19 mouse cellular contexts compared by ENCODE assay signal in genomic region chr14:48761002-48761648, GRCm38 (mm10).
A peak's percentile ranks its signal among the peaks of the same experiment; 100 is the strongest.
DNase-seq lines count a peak whose midpoint lies in the region; ATAC-seq lines count a peak whose summit lies in the region.
"Had no signal": no experiment of that assay in that cellular context is flagged by ENCODE, and none has a peak within 500 bp of the region (broad histone marks: within the 10 kb centered on the region; RNA-seq: fewer than 3 reads in every experiment).

No protein-coding gene starts in this region.

- H3K4me1 ChIP-seq in midbrain, embryonic 11.5 days (ENCODE audit: control insufficient read depth, insufficient read depth, low read length), result peaks cover 2% of the 10 kb centered on the region; the same call in 1 of the 2 replicates
- peaks cover 6% of the 10 kb centered on the region; the same call in 1 of the 2 replicates for H3K4me1 ChIP-seq in midbrain, embryonic 16.5 days (ENCODE audit: control insufficient read depth, insufficient read depth, low read length)
- H3K4me1 ChIP-seq in hindbrain, embryonic 14.5 days (replicated peaks; ENCODE audit: control insufficient read depth, insufficient read depth, low read length), result peaks cover 6% of the 10 kb centered on the region; the same call in 1 of the 2 replicates
- no peaks in the 10 kb centered on the region for H3K4me1 ChIP-seq in neural tube, embryonic 14.5 days (ENCODE audit: control insufficient read depth, insufficient read depth, low read length)
- H3K4me1 ChIP-seq: heart, embryonic 10.5 days had no signal

- 63% methylated on average over 7 of the region's 7 CpGs for whole genome bisulfite sequencing in midbrain, embryonic 11.5 days
- WGBS in midbrain, embryonic 16.5 days, result 45% methylated on average over 7 of the region's 7 CpGs
- WGBS in hindbrain, embryonic 14.5 days, result 37% methylated on average over 7 of the region's 7 CpGs
- 39% methylated on average over 7 of the region's 7 CpGs for WGBS in neural tube, embryonic 14.5 days

- peak; percentile 81 for ATAC-seq in midbrain, embryonic 11.5 days (ENCODE audit: low FRiP score)
- ATAC-seq in midbrain, embryonic 16.5 days, result no peak
- ATAC-seq in hindbrain, embryonic 14.5 days (ENCODE audit: low FRiP score), result peak; percentile 43; the same call in 1 of the 2 replicates
- ATAC-seq in neural tube, embryonic 14.5 days (ENCODE audit: low read depth), result peak; percentile 54; the same call in 1 of the 2 replicates
- ATAC-seq: lung, postnatal 0 days had no signal

- H3K27me3 ChIP-seq in midbrain, embryonic 11.5 days (ENCODE audit: control insufficient read depth, insufficient read depth, low read length), result no peaks in the 10 kb centered on the region
- H3K27me3 ChIP-seq in midbrain, embryonic 16.5 days (ENCODE audit: control insufficient read depth, insufficient read depth, low read depth, low read length), result no peaks in the 10 kb centered on the region
- H3K27me3 ChIP-seq in hindbrain, embryonic 14.5 days (ENCODE audit: control insufficient read depth, insufficient read depth, low read length), result no peaks in the 10 kb centered on the region
- no peaks in the 10 kb centered on the region for H3K27me3 ChIP-seq in neural tube, embryonic 14.5 days (ENCODE audit: control insufficient read depth, insufficient read depth, low read length)

- H3K9me3 ChIP-seq in midbrain, embryonic 11.5 days (ENCODE audit: control insufficient read depth, low read length), result peaks cover 4% of the 10 kb centered on the region; the same call in 1 of the 2 replicates
- 0 out of 2 replicates have a peak, but pooled peaks cover 2% of the 10 kb centered on the region for H3K9me3 ChIP-seq in midbrain, embryonic 16.5 days (replicated peaks; ENCODE audit: control insufficient read depth, low read length, poor library complexity, severe bottlenecking)
- H3K9me3 ChIP-seq in hindbrain, embryonic 14.5 days (ENCODE audit: control insufficient read depth, low read length), result peaks cover 4% of the 10 kb centered on the region; the same call in 1 of the 2 replicates
- H3K9me3 ChIP-seq in neural tube, embryonic 14.5 days (ENCODE audit: control insufficient read depth, low read length), result no peaks in the 10 kb centered on the region
- H3K9me3 ChIP-seq: heart, embryonic 10.5 days had no signal

- no peaks in the 10 kb centered on the region; the same call in 1 of the 2 replicates for H3K36me3 ChIP-seq in midbrain, embryonic 11.5 days (ENCODE audit: control insufficient read depth, insufficient read depth, low read length)
- H3K36me3 ChIP-seq in midbrain, embryonic 16.5 days (ENCODE audit: control insufficient read depth, insufficient read depth, low read length), result no peaks in the 10 kb centered on the region
- no peaks in the 10 kb centered on the region for H3K36me3 ChIP-seq in hindbrain, embryonic 14.5 days (replicated peaks; ENCODE audit: control insufficient read depth, insufficient read depth)
- no peaks in the 10 kb centered on the region for H3K36me3 ChIP-seq in neural tube, embryonic 14.5 days (ENCODE audit: control insufficient read depth, insufficient read depth, low read length)
- H3K36me3 ChIP-seq: heart, embryonic 10.5 days had no signal

- H3K4me3 ChIP-seq in midbrain, embryonic 11.5 days (ENCODE audit: low read depth, low read length), result no peak overlapping the region
- H3K4me3 ChIP-seq in midbrain, embryonic 16.5 days (ENCODE audit: low read depth, low read length), result no peak overlapping the region
- H3K4me3 ChIP-seq in hindbrain, embryonic 14.5 days (replicated peaks; ENCODE audit: low read length), result no peak overlapping the region
- no peak overlapping the region for H3K4me3 ChIP-seq in neural tube, embryonic 14.5 days (ENCODE audit: low read depth, low read length)
- H3K4me3 ChIP-seq: heart, embryonic 10.5 days; layer of hippocampus, adult 2 months had no signal

- DNase-seq in embryo, embryonic 10.5 days (ENCODE audit: low spot score), result peak; percentile 16
- DNase-seq in embryo, embryonic 10 days (ENCODE audit: low spot score), result no peak
- peak; percentile 83 for DNase-seq in midbrain, embryonic 11.5 days (ENCODE audit: low spot score, missing footprints)
- DNase-seq in hindbrain, embryonic 14.5 days (ENCODE audit: low spot score), result no peak
- DNase-seq in urinary bladder, postnatal 10 days (ENCODE audit: low spot score), result no peak
- DNase-seq in kidney, postnatal 36 days, result no peak
- DNase-seq: adrenal gland, postnatal 10 days; cerebellum, postnatal 14 days; heart, postnatal 10 days; kidney, adult 18-20 months; left cerebral cortex, postnatal 4 days; liver; right cerebral cortex, postnatal 4 days had no signal

- no peak overlapping the region for H3K4me2 ChIP-seq in midbrain, embryonic 11.5 days
- H3K4me2 ChIP-seq in midbrain, embryonic 16.5 days (ENCODE audit: low read length), result no peak overlapping the region
- H3K4me2 ChIP-seq in hindbrain, embryonic 14.5 days (replicated peaks), result no peak overlapping the region
- H3K4me2 ChIP-seq in neural tube, embryonic 14.5 days (ENCODE audit: low read depth, low read length), result no peak overlapping the region

- H3K9ac ChIP-seq in midbrain, embryonic 11.5 days (ENCODE audit: low read length), result no peak overlapping the region
- no peak overlapping the region for H3K9ac ChIP-seq in midbrain, embryonic 16.5 days (ENCODE audit: low read depth, low read length)
- no peak overlapping the region for H3K9ac ChIP-seq in hindbrain, embryonic 14.5 days
- H3K9ac ChIP-seq in neural tube, embryonic 14.5 days (replicated peaks; ENCODE audit: low read depth, low read length), result no peak overlapping the region

- H3K27ac ChIP-seq in midbrain, embryonic 11.5 days (ENCODE audit: low read depth, low read length), result no peak overlapping the region
- H3K27ac ChIP-seq in midbrain, embryonic 16.5 days (ENCODE audit: low read length), result no peak overlapping the region
- H3K27ac ChIP-seq in hindbrain, embryonic 14.5 days, result no peak overlapping the region
- H3K27ac ChIP-seq in neural tube, embryonic 14.5 days (ENCODE audit: low read depth, low read length), result no peak overlapping the region
- H3K27ac ChIP-seq: heart, embryonic 10.5 days; kidney, postnatal 0 days; layer of hippocampus, adult 2 months had no signal

Comparison
In these comparisons a context has a peak if more than half of its experiments do, and no peak if none do; other contexts are left out.
1. DNase-seq: peak in embryo, embryonic 10.5 days (single experiment) and midbrain, embryonic 11.5 days (single experiment); none in embryo, embryonic 10 days (single experiment), hindbrain, embryonic 14.5 days (single experiment), urinary bladder, postnatal 10 days (single experiment) and kidney, postnatal 36 days (0 of 2).